Mouse (Mus musculus) stomach, postnatal 0 days (tissue): Measurements from ENCODE around the gene Abat. TPM values are rescaled to one million over a fixed set of nuclear protein-coding genes. Genes with fewer than 3 reads are reported as not detected.

Experiments used
- ATAC-seq: fragments of 200-750 bp; cut with Nextera tagmentation; 2 replicates; pipeline ENCODE4 v1.8.0; 2017; ENCODE audit not compliant: low FRiP score, low TSS enrichment
- DNase-seq: peaks from one replicate; pipeline ENCODE4 v3.0.0-alpha.2; 2016; ENCODE audit warnings: low spot score
- H3K27ac ChIP-seq: fragments of 300-500 bp; sonication (generic); replicated peaks from 2 replicates; pipeline ENCODE4 v1.5.1; 2014; ENCODE audit warnings: mild to moderate bottlenecking, control low read depth
- H3K27me3 ChIP-seq: fragments of 300-500 bp; sonication (generic); 2 replicates; pipeline ENCODE4 v1.6.1; 2014; ENCODE audit warnings: low read length; ENCODE audit not compliant: control insufficient read depth, insufficient read depth
- H3K36me3 ChIP-seq: fragments of 300-500 bp; sonication (generic); 2 replicates; pipeline ENCODE4 v1.6.1; 2014; ENCODE audit warnings: low read length, mixed read lengths; ENCODE audit not compliant: control insufficient read depth, insufficient read depth
- H3K4me1 ChIP-seq: fragments of 300-500 bp; sonication (generic); replicated peaks from 2 replicates; pipeline ENCODE4 v1.6.1; 2014; ENCODE audit warnings: antibody characterized with exemption; ENCODE audit not compliant: control insufficient read depth, insufficient read depth
- H3K4me2 ChIP-seq: fragments of 300-500 bp; sonication (generic); replicated peaks from 2 replicates; pipeline ENCODE4 v1.6.1; 2014; ENCODE audit warnings: low read depth, mild to moderate bottlenecking, control low read depth, moderate library complexity
- H3K4me3 ChIP-seq: fragments of 300-500 bp; sonication (generic); 2 replicates; pipeline ENCODE4 v1.5.1; 2014; ENCODE audit warnings: low read depth, low read length, control low read depth
- H3K9ac ChIP-seq: fragments of 300-500 bp; sonication (generic); 2 replicates; pipeline ENCODE4 v1.6.1; 2014; ENCODE audit warnings: mild to moderate bottlenecking, low read length, control low read depth, mixed read lengths
- H3K9me3 ChIP-seq: fragments of 300-500 bp; sonication (generic); 2 replicates; pipeline ENCODE4 v1.6.1; 2016; ENCODE audit warnings: low read length; ENCODE audit not compliant: control insufficient read depth
- CTCF ChIP-seq: IDR thresholded peaks from 2 replicates; pipeline ENCODE4 v1.5.1; 2016; ENCODE audit warnings: antibody characterized with exemption, low read depth, mild to moderate bottlenecking, moderate library complexity
- EP300 ChIP-seq: optimal IDR thresholded peaks from 2 replicates; pipeline ENCODE3; 2016; ENCODE audit warnings: antibody characterized with exemption
- WGBS: fragments of 180-500 bp; shearing (Covaris S2); extraction: QIAGEN DNeasy Blood & Tissue Kit; methylation state at CpG from one replicate; pipeline ENCODE4 v1.1.7; 2014; 5-methylcytosine and 5-hydroxymethylcytosine counted together
- polyA plus RNA-seq: library from polyadenylated mRNA; unstranded; fragments of >200 nt; fragmentation: Nextera tagmentation; extraction: Ambion mirVana; gene quantifications from 2 replicates; pipeline ENCODE4 v1.2.1, GENCODE M21; 2015

Abat gene
- polyA plus RNA-seq, 1 experiment from 2014 or later, result 4.1 TPM

DNA sequence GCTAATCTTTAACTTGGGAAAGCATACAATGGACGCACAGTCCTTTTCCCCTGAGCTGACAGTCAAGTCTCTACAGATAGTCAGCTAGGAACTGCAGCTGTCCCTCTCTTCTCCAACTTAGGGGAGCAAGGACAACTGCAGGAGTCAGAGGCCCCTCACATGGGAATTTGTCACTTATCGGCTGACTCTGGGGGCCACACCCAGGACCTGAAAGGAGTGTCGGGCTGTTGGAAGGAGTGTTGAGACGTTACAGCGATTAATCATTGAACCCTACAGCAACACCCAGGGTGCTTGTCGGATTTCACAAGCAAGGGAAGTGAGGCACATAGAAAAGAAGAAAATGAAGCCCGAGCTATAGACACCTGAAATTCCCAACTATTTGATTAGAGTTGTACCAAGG lies 12.6 kb downstream of the Abat start:
- ATAC-seq (0 out of 2 replicates have a peak, but pooled peaks have one; percentile 16), DNase-seq (no peak)
- H3K4me3 ChIP-seq, result no peak overlapping the region
- no peaks in the 10 kb centered on the region; the same call in 1 of the 2 replicates for H3K4me1 ChIP-seq
- TF ChIP-seq EP300, result no peak
- TF ChIP-seq CTCF, result no peak
- 51% methylated on average over 7 of the region's 7 CpGs for WGBS
- H3K4me2 ChIP-seq, result no peak overlapping the region
- H3K27me3 ChIP-seq, result no peaks in the 10 kb centered on the region
- H3K9ac ChIP-seq, result no peak overlapping the region
- H3K27ac ChIP-seq, result no peak overlapping the region
- H3K9me3 ChIP-seq, result no peaks in the 10 kb centered on the region
- no peaks in the 10 kb centered on the region for H3K36me3 ChIP-seq

DNA sequence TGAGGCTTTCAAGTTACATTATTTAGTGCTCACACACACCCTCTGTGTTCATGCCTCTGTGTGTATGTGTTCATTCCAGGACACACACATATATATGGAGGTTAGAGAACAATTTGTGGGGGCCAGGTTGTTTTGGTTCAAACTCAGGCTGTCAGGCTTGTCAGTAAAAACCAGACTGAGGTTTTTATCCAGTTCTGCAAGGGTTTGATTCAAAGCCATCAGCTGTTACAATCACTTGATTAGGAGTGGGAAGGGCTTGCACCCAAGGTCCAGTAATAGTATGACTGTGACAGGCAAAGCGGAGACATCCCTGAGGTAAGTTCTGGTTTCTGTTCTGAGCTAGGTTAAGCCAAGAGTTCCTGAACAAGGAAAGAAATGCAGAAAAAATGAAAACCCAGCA lies 16.2 kb downstream of the Abat start:
- H3K4me3 ChIP-seq, result no peak overlapping the region
- TF ChIP-seq CTCF (no peak), EP300 (no peak)
- no peak overlapping the region for H3K9ac ChIP-seq
- no peak for ATAC-seq
- H3K27me3 ChIP-seq, result no peaks in the 10 kb centered on the region
- no peak overlapping the region for H3K27ac ChIP-seq
- H3K9me3 ChIP-seq, result no peaks in the 10 kb centered on the region
- no peak for DNase-seq
- H3K36me3 ChIP-seq, result no peaks in the 10 kb centered on the region
- no peaks in the 10 kb centered on the region for H3K4me1 ChIP-seq
- no peak overlapping the region for H3K4me2 ChIP-seq
- 96% methylated on average over 1 of the region's 1 CpGs for WGBS

DNA sequence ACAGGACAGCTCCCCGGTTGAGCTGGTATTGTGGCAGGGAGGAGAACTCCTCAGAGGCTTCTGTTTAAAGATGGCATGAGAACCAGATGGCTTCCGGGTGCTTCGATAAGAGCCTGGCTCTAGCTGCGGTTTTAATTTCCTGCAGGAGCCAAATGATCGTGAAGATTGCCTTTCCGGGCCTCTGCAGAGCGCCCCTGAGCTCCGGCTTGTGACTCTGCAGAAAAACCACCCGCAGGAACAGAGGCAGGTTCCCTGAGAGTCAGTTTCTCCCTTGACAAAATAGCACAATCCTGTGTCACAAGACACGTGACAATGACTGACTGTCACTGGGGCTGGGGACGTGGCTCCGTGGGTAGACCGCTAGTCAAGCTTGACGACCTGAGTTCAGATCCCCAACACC lies 16.8 kb downstream of the Abat start:
- Histone ChIP-seq H3K36me3 (no peaks in the 10 kb centered on the region), H3K4me1 (no peaks in the 10 kb centered on the region), H3K9me3 (no peaks in the 10 kb centered on the region), H3K4me3 (no peak overlapping the region), H3K27me3 (no peaks in the 10 kb centered on the region), H3K9ac (no peak overlapping the region), H3K4me2 (no peak overlapping the region), H3K27ac (no peak overlapping the region)
- DNase-seq (no peak), ATAC-seq (no peak)
- no peak for TF ChIP-seq CTCF
- no peak for TF ChIP-seq EP300
- 81% methylated on average over 14 of the region's 14 CpGs for WGBS

DNA sequence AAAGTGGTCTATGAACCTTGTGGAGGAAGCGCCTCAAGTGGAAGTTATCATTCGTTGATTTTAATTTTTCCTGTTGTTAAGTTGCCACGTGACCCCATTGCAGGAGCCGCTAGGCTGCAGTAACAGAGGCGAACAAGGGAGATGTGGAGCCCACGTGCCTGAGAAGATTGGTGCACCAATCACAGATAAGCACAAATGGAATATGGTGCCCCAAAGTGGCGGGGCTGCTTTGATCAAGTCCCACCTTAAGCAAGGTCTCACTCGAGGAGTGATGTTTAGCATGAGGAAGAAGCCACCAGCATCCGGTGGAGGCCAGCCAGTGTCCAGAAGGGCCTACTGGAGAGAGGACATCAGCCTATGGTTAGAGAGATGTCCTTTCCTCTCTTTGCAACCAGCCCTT lies 19.2 kb downstream of the Abat start:
- Histone ChIP-seq H3K9me3 (no peaks in the 10 kb centered on the region), H3K4me2 (no peak overlapping the region), H3K4me3 (no peak overlapping the region), H3K27me3 (no peaks in the 10 kb centered on the region), H3K27ac (no peak overlapping the region), H3K36me3 (no peaks in the 10 kb centered on the region), H3K9ac (no peak overlapping the region), H3K4me1 (no peaks in the 10 kb centered on the region)
- ATAC-seq (no peak), DNase-seq (no peak)
- WGBS, result 86% methylated on average over 9 of the region's 9 CpGs
- TF ChIP-seq CTCF, result no peak
- no peak for TF ChIP-seq EP300

DNA sequence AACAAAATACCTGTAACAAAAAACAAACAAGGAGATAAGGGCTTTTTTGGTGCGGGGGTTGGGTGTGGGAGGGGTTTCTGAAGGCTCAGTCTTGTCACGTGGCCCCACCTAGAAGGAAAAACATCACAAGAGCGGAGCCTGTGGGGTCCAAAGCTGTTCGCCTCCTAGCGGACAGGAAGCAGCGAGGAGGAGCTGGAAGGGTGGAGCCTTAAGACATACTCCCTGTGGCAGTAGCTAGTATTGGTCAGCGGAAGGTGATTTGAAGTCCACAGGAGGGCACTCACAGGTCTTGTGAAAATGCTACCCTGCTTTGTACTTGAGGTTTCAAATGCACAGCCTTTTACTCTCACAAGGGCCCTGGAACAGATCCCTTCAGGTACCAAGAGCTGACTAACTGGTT lies 19.7 kb downstream of the Abat start:
- 70% methylated on average over 7 of the region's 7 CpGs for WGBS
- no peak for TF ChIP-seq EP300
- TF ChIP-seq CTCF, result 0 out of 2 replicates have a peak, but pooled peaks have one; percentile 5
- no peaks in the 10 kb centered on the region for H3K9me3 ChIP-seq
- H3K4me3 ChIP-seq, result no peak overlapping the region
- H3K4me1 ChIP-seq, result no peaks in the 10 kb centered on the region
- no peak for ATAC-seq
- no peak overlapping the region for H3K9ac ChIP-seq
- no peaks in the 10 kb centered on the region for H3K27me3 ChIP-seq
- no peak for DNase-seq
- H3K27ac ChIP-seq, result no peak overlapping the region
- no peaks in the 10 kb centered on the region for H3K36me3 ChIP-seq
- no peak overlapping the region for H3K4me2 ChIP-seq

DNA sequence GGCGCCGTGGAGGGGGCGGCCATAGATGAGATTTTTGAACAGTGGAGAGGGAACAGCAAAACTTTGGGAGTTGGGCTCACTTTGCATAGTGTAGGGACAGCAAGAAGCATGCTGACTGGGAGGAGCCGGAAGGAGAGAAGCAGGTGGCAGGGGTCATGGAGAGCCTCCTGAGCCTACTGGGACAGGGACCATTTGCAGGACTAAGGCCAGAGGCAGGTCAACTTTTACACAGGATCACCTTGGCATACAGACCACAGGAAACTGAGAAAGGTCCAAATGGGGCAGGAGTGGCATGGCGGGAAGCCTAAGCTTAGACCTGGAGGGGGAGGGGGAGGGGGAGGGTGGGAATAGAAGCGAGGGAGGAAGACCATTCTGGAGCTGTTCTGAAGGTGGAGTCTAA lies 20.2 kb downstream of the Abat start:
- Histone ChIP-seq H3K9ac (no peak overlapping the region), H3K4me1 (no peaks in the 10 kb centered on the region), H3K27ac (no peak overlapping the region), H3K36me3 (no peaks in the 10 kb centered on the region), H3K4me2 (no peak overlapping the region), H3K9me3 (no peaks in the 10 kb centered on the region), H3K4me3 (no peak overlapping the region), H3K27me3 (no peaks in the 10 kb centered on the region)
- no peak for ATAC-seq
- 93% methylated on average over 6 of the region's 6 CpGs for WGBS
- TF ChIP-seq CTCF (no peak), EP300 (no peak)
- DNase-seq, result no peak
